11 mouse cellular contexts compared by ENCODE assay signal in genomic region chr14:25196820-25197219, GRCm38 (mm10).
DNase-seq lines count a peak whose midpoint lies in the region; ATAC-seq lines count a peak whose summit lies in the region.
"Had no signal": no experiment of that assay in that cellular context is flagged by ENCODE, and none has a peak within 500 bp of the region (broad histone marks: within the 10 kb centered on the region; RNA-seq: fewer than 3 reads in every experiment).

No protein-coding gene starts in this region.

- whole genome bisulfite sequencing in heart, embryonic 11.5 days (ENCODE audit: insufficient replicate concordance), result 27% methylated on average over 5 of the region's 5 CpGs
- WGBS in lung, embryonic 16.5 days, result 18% methylated on average over 5 of the region's 5 CpGs
- WGBS in limb, embryonic 10.5 days, result 54% methylated on average over 5 of the region's 5 CpGs

- H3K9me3 ChIP-seq in heart, embryonic 11.5 days (replicated peaks; ENCODE audit: control insufficient read depth, low read length), result no peaks in the 10 kb centered on the region
- H3K9me3 ChIP-seq in lung, embryonic 16.5 days (ENCODE audit: control insufficient read depth, low read length), result no peaks in the 10 kb centered on the region
- H3K9me3 ChIP-seq in limb, embryonic 10.5 days (replicated peaks), result no peaks in the 10 kb centered on the region
- H3K9me3 ChIP-seq: neural tube, embryonic 12.5 days had no signal

- 0 out of 2 replicates have a peak, but pooled peaks have one; percentile 25 for ATAC-seq in heart, embryonic 11.5 days (replicated peaks; ENCODE audit: insufficient number of reproducible peaks, low FRiP score, low TSS enrichment)
- peak; percentile 83 for ATAC-seq in lung, embryonic 16.5 days (ENCODE audit: low read depth)

- H3K4me3 ChIP-seq in heart, embryonic 11.5 days (ENCODE audit: low read depth, low read length), result no peak overlapping the region
- H3K4me3 ChIP-seq in lung, embryonic 16.5 days (ENCODE audit: low read length), result no peak overlapping the region
- H3K4me3 ChIP-seq in limb, embryonic 10.5 days, result no peak overlapping the region
- H3K4me3 ChIP-seq: neural tube, embryonic 12.5 days had no signal

- peaks cover 14% of the 10 kb centered on the region for H3K4me1 ChIP-seq in heart, embryonic 11.5 days (ENCODE audit: control insufficient read depth, insufficient read depth, low read length)
- H3K4me1 ChIP-seq in lung, embryonic 16.5 days (replicated peaks; ENCODE audit: control insufficient read depth, insufficient read depth, low read length), result peaks cover 30% of the 10 kb centered on the region
- H3K4me1 ChIP-seq in limb, embryonic 10.5 days, result peaks cover 47% of the 10 kb centered on the region

- peak overlapping the region; percentile 50; the same call in 1 of the 2 replicates for H3K27ac ChIP-seq in heart, embryonic 11.5 days (ENCODE audit: low read depth, low read length)
- peak overlapping the region; percentile 62 for H3K27ac ChIP-seq in lung, embryonic 16.5 days (ENCODE audit: low read length)
- peak overlapping the region; percentile 72 for H3K27ac ChIP-seq in limb, embryonic 10.5 days
- H3K27ac ChIP-seq: neural tube, embryonic 12.5 days had no signal

- no peak overlapping the region for H3K9ac ChIP-seq in heart, embryonic 11.5 days (ENCODE audit: low read depth, low read length)
- H3K9ac ChIP-seq in lung, embryonic 16.5 days (ENCODE audit: low read length), result no peak overlapping the region
- H3K9ac ChIP-seq: neural tube, embryonic 12.5 days had no signal

- no peaks in the 10 kb centered on the region for H3K36me3 ChIP-seq in heart, embryonic 11.5 days (ENCODE audit: control insufficient read depth, insufficient read depth, low read length)
- no peaks in the 10 kb centered on the region for H3K36me3 ChIP-seq in lung, embryonic 16.5 days (ENCODE audit: control insufficient read depth, insufficient read depth, low read length)
- no peaks in the 10 kb centered on the region for H3K36me3 ChIP-seq in limb, embryonic 10.5 days
- H3K36me3 ChIP-seq: neural tube, embryonic 12.5 days had no signal

- no peak overlapping the region for H3K4me2 ChIP-seq in heart, embryonic 11.5 days
- no peak overlapping the region for H3K4me2 ChIP-seq in lung, embryonic 16.5 days (ENCODE audit: low read depth, low read length)
- H3K4me2 ChIP-seq: neural tube, embryonic 12.5 days had no signal

- intact Hi-C loops in heart, postnatal 25 days (cut with DNase I), result no loop called here

- DNase-seq in heart, postnatal 25 days (ENCODE audit: low spot score), result no peak
- no peak for DNase-seq in lung, postnatal 25 days (ENCODE audit: low spot score)
- no peak for DNase-seq in limb, embryonic 10.5 days (ENCODE audit: low spot score)
- peak; percentile 58 for DNase-seq in yolk sac, embryonic 10.5 days (ENCODE audit: low spot score)
- no peak for DNase-seq in frontal cortex, postnatal 36 days (ENCODE audit: low spot score in 2 of 2)
- no peak for DNase-seq in ovary, adult 18-20 months (ENCODE audit: low spot score)
- DNase-seq: right cerebral cortex, postnatal 4 days; thymus, adult 18-20 months had no signal

- H3K27me3 ChIP-seq in heart, embryonic 11.5 days (ENCODE audit: control insufficient read depth, insufficient read depth, low read length), result 0 out of 2 replicates have a peak, but pooled peaks cover 2% of the 10 kb centered on the region
- H3K27me3 ChIP-seq in lung, embryonic 16.5 days (ENCODE audit: control insufficient read depth, insufficient read depth, low read depth, low read length), result no peaks in the 10 kb centered on the region
- H3K27me3 ChIP-seq in limb, embryonic 10.5 days (ENCODE audit: low read depth, poor library complexity, severe bottlenecking), result no peaks in the 10 kb centered on the region
- H3K27me3 ChIP-seq: neural tube, embryonic 12.5 days had no signal
